Mouse (Mus musculus): ENCODE data around the gene Galnt2.

The Galnt2 gene

GRCm38 (mm10) chr8:124375727-124376126 is 144.5 kb downstream of the Galnt2 start:
- in situ Hi-C loops (cut with MboI; ENCODE audit: low pct_unique_long_range_greater_than_20kb in 1 of 2, low sequenced_read_pairs in 2 of 2, unreplicated experiment in 1 of 2), result no loop called here

GRCm38 (mm10) chr8:124376406-124376805 is 145.2 kb downstream of the Galnt2 start:
- in situ Hi-C loops (cut with MboI; ENCODE audit: low pct_unique_long_range_greater_than_20kb in 1 of 2, low sequenced_read_pairs in 2 of 2, unreplicated experiment in 1 of 2), result no loop called here

GRCm38 (mm10) chr8:124379289-124379688 is 148.1 kb downstream of the Galnt2 start:
- in situ Hi-C loops (cut with MboI; ENCODE audit: low pct_unique_long_range_greater_than_20kb in 1 of 2, low sequenced_read_pairs in 2 of 2, unreplicated experiment in 1 of 2), result no loop called here

- in situ Hi-C loops (cut with MboI; ENCODE audit: low pct_unique_long_range_greater_than_20kb in 1 of 2, low sequenced_read_pairs in 2 of 2, unreplicated experiment in 1 of 2), result no loop called here
These were observed 151.0 kb downstream of the Galnt2 start for GRCm38 (mm10) chr8:124382235-124382634.

- in situ Hi-C loops (cut with MboI; ENCODE audit: low pct_unique_long_range_greater_than_20kb in 1 of 2, low sequenced_read_pairs in 2 of 2, unreplicated experiment in 1 of 2), result no loop called here
These were observed 153.1 kb downstream of the Galnt2 start for GRCm38 (mm10) chr8:124384336-124384735.

- in situ Hi-C loops (cut with MboI; ENCODE audit: low pct_unique_long_range_greater_than_20kb in 1 of 2, low sequenced_read_pairs in 2 of 2, unreplicated experiment in 1 of 2), result no loop called here
These were observed 155.2 kb downstream of the Galnt2 start for GRCm38 (mm10) chr8:124386225-124386899.

- in situ Hi-C loops (cut with MboI; ENCODE audit: low pct_unique_long_range_greater_than_20kb in 1 of 2, low sequenced_read_pairs in 2 of 2, unreplicated experiment in 1 of 2), result no loop called here
These were observed 158.3 kb downstream of the Galnt2 start for GRCm38 (mm10) chr8:124389495-124389894.

DNA sequence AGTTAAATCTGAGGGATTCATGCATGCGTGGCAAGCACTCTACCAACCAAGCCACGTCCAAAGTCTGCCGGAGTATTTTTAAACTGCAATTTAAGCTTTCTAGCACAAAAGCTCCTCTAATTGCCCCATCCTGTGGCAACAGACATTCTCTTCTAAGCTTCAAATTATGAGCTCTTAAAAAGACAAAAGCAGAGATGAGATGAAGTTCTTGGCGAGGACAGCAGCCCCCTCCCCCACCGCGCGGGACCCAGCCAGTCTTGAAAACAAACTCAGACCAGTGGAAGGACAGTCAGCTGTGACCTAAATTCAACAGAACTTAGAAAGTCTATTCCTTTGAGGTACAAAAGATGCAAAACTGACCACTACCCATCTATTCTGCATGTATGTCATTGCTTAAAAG is 160.0 kb downstream of the Galnt2 start:
- in situ Hi-C loops (cut with MboI; ENCODE audit: low pct_unique_long_range_greater_than_20kb in 1 of 2, low sequenced_read_pairs in 2 of 2, unreplicated experiment in 1 of 2), result no loop called here

- in situ Hi-C loops (cut with MboI; ENCODE audit: low pct_unique_long_range_greater_than_20kb in 1 of 2, low sequenced_read_pairs in 2 of 2, unreplicated experiment in 1 of 2), result no loop called here
These were observed 161.3 kb downstream of the Galnt2 start for GRCm38 (mm10) chr8:124392271-124393012.

- in situ Hi-C loops (cut with MboI; ENCODE audit: low pct_unique_long_range_greater_than_20kb in 1 of 2, low sequenced_read_pairs in 2 of 2, unreplicated experiment in 1 of 2), result no loop called here
These were observed 161.8 kb downstream of the Galnt2 start for GRCm38 (mm10) chr8:124393013-124393412.

DNA sequence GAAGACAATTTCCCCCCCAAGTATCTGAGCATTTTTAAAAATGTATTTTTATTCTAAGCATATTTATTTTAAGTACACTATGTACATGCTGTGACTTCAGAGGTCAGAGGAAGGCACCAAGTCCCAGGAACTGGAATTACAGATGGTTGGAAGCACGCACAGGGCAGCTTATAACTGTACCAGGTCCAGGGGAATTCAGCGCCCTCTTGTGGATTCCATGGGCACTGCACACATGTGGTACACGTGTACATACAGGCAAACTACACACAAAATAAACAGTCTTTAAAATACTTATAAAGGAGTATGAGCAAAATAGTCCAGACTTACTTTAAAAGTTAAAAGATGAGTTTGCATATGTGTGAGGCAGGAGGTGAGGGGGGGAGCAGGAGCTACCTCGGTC is 162.7 kb downstream of the Galnt2 start:
- in situ Hi-C loops (cut with MboI; ENCODE audit: low pct_unique_long_range_greater_than_20kb in 1 of 2, low sequenced_read_pairs in 2 of 2, unreplicated experiment in 1 of 2), result no loop called here

- in situ Hi-C loops (cut with MboI; ENCODE audit: low pct_unique_long_range_greater_than_20kb in 1 of 2, low sequenced_read_pairs in 2 of 2, unreplicated experiment in 1 of 2), result no loop called here
These were observed 163.8 kb downstream of the Galnt2 start for GRCm38 (mm10) chr8:124394951-124395350.

Measured in mouse embryonic stem cell (cell line).